Mouse (Mus musculus) lung, embryonic 14.5 days (tissue): ENCODE results near the gene Mtus2. TPM values are rescaled to one million over a fixed set of nuclear protein-coding genes. Genes with fewer than 3 reads are reported as not detected.

Experiments used
- ATAC-seq: fragments of 200-750 bp; cut with Nextera tagmentation; 2 replicates; pipeline ENCODE4 v1.8.0; 2017; ENCODE audit warnings: mild to moderate bottlenecking, moderate TSS enrichment, moderate library complexity; ENCODE audit not compliant: insufficient read depth
- DNase-seq: peaks from one replicate; pipeline ENCODE4 v3.0.0-alpha.2; 2015
- H3K27ac ChIP-seq: fragments of 300-500 bp; sonication (generic); 2 replicates; pipeline ENCODE4 v1.5.1; 2014; ENCODE audit warnings: low read depth, mild to moderate bottlenecking, moderate library complexity
- H3K27me3 ChIP-seq: fragments of 300-500 bp; sonication (generic); 2 replicates; pipeline ENCODE4 v1.6.1; 2014; ENCODE audit warnings: low read length, control low read depth; ENCODE audit not compliant: insufficient read depth
- H3K36me3 ChIP-seq: fragments of 300-500 bp; sonication (generic); 2 replicates; pipeline ENCODE4 v1.6.1; 2014; ENCODE audit warnings: control low read depth; ENCODE audit not compliant: insufficient read depth
- H3K4me1 ChIP-seq: fragments of 300-500 bp; sonication (generic); 2 replicates; pipeline ENCODE4 v1.6.1; 2014; ENCODE audit warnings: antibody characterized with exemption, control low read depth; ENCODE audit not compliant: insufficient read depth
- H3K4me2 ChIP-seq: fragments of 300-500 bp; sonication (generic); 2 replicates; pipeline ENCODE4 v1.6.1; 2014; ENCODE audit warnings: mild to moderate bottlenecking
- H3K4me3 ChIP-seq: fragments of 300-500 bp; sonication (generic); 2 replicates; pipeline ENCODE4 v1.5.1; 2014; ENCODE audit warnings: low read depth, low read length
- H3K9ac ChIP-seq: fragments of 300-500 bp; sonication (generic); 2 replicates; pipeline ENCODE4 v1.6.1; 2014
- H3K9me3 ChIP-seq: fragments of 300-500 bp; sonication (generic); 2 replicates; pipeline ENCODE4 v1.6.1; 2016; ENCODE audit warnings: low read depth, low read length, control low read depth
- CTCF ChIP-seq: IDR thresholded peaks from 2 replicates; pipeline ENCODE4 v1.5.1; 2016; ENCODE audit warnings: antibody characterized with exemption, low read depth
- WGBS: fragments of 180-500 bp; shearing (Covaris S2); extraction: QIAGEN DNeasy Blood & Tissue Kit; methylation state at CpG from one replicate; pipeline ENCODE4 v1.1.7; 2014; 5-methylcytosine and 5-hydroxymethylcytosine counted together
- polyA plus RNA-seq: library from polyadenylated mRNA; unstranded; fragments of >200 nt; fragmentation: Nextera tagmentation; extraction: Ambion mirVana; gene quantifications from 2 replicates; pipeline ENCODE4 v1.2.1, GENCODE M21; 2014

The Mtus2 gene
- polyA plus RNA-seq, 1 experiment from 2014 or later, result 5.7 TPM

- Histone ChIP-seq H3K4me2 (no peak overlapping the region), H3K9ac (no peak overlapping the region), H3K27ac (no peak overlapping the region), H3K9me3 (peaks cover 3% of the 10 kb centered on the region; the same call in 1 of the 2 replicates), H3K27me3 (no peaks in the 10 kb centered on the region), H3K4me3 (no peak overlapping the region), H3K36me3 (no peaks in the 10 kb centered on the region), H3K4me1 (no peaks in the 10 kb centered on the region)
- 57% methylated on average over 12 of the region's 12 CpGs for WGBS
- DNase-seq (no peak), ATAC-seq (no peak)
- TF ChIP-seq CTCF, result no peak
These were observed 189.2 kb downstream of the Mtus2 start for GRCm38 (mm10) chr5:148146200-148146823.

DNA sequence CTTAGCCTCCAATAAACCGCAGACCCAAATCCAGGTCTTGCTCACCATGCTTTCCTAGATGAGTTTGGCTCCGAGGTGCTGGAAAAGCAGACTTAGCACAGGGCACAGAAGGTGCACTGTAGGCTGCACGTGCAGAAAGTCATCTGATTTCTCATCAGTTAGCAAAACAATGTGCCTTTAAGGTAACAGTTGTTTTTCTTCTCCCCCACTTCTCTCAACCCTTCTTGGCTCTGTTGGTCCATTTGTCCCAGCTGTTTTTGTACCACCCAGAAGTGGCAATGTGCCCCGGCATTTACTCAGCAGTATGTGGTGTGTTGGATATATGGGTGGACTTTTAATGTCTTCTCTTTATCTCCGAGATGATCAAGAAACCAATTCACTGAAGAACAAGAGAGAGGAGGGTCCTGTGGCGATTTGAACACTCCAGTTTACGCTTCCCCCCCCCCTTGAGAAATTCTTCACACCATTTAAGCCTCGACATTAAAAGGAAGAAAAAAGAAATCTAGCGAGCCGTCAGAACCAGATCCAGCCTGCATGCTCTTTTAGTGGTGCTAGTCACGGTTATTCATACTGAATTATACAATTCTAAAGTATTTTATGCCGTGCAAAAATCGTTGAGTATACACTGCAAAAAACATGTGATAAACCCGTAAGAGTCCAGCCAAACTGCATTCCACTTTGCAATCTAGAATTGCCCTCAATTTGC, 194.9 kb downstream of the Mtus2 start:
- ATAC-seq (peak; percentile 62; the same call in 1 of the 2 replicates), DNase-seq (peak; percentile 58)
- TF ChIP-seq CTCF, result no peak
- H3K27ac ChIP-seq, result no peak overlapping the region
- H3K36me3 ChIP-seq, result no peaks in the 10 kb centered on the region
- peaks cover 3% of the 10 kb centered on the region; the same call in 1 of the 2 replicates for H3K9me3 ChIP-seq
- no peak overlapping the region for H3K4me3 ChIP-seq
- no peaks in the 10 kb centered on the region for H3K27me3 ChIP-seq
- WGBS, result 48% methylated on average over 14 of the region's 14 CpGs
- no peaks in the 10 kb centered on the region for H3K4me1 ChIP-seq
- H3K9ac ChIP-seq, result no peak overlapping the region
- H3K4me2 ChIP-seq, result peak overlapping the region; percentile 35; the same call in 1 of the 2 replicates

DNA sequence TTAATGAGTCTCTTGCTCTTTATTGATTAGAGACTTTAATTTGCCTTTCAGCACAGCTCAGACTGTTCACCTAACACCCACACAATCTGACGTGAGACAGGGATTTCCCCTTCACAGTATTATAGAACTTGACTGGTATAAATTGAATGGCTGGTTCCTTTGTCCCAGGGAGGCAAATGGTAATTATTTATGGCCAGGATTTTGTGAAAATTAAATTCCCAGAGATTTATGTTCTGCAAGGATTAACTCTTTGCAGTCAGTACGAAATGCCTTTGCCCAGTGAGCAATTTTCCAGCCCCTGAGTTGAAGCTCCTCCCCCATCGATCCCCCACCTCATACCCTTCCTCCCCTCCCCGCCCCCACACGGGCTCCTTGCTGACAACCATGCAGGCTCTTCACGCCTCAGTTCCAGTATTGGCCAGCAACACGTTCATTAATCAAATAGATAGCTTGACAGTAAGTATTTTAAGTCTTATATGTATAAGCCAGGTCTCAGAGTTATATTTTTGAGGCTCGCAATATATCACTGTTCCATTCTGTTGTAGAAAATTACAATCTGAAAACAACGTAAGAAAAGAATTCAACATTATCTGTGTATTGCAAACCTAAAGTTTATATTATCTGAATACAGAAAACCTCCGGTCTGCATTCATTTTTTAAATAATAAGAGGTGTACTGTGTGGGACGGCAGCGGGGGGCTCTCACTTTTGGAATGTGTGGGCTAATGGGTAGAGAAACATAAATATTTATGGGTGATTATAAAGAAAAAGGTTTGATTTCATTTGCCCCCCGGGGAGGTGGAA, 195.7 kb downstream of the Mtus2 start:
- Histone ChIP-seq H3K4me1 (no peaks in the 10 kb centered on the region), H3K4me2 (peak overlapping the region; percentile 35), H3K27ac (no peak overlapping the region), H3K9me3 (peaks cover 3% of the 10 kb centered on the region; the same call in 1 of the 2 replicates), H3K27me3 (no peaks in the 10 kb centered on the region), H3K36me3 (no peaks in the 10 kb centered on the region), H3K9ac (no peak overlapping the region), H3K4me3 (no peak overlapping the region)
- no peak for TF ChIP-seq CTCF
- peak; percentile 63; the same call in 1 of the 2 replicates for ATAC-seq
- 35% methylated on average over 13 of the region's 13 CpGs for WGBS
- DNase-seq, result peak; percentile 20

DNA sequence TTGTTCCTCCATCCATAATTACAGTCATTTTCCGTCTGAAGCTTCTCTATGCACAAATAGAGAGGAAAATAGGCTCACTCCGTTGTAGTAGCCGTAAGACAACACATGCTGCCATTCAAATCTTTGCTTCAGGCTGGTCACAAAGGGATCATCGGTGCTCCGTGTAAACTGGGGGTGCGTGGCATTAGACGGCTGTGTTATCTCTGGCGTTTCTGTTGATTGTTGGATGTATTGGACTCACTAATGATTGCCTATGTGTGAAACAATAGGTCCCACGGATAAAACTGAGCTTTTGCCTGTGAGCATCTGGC, 196.2 kb downstream of the Mtus2 start:
- no peak overlapping the region for H3K27ac ChIP-seq
- H3K27me3 ChIP-seq, result no peaks in the 10 kb centered on the region
- no peaks in the 10 kb centered on the region for H3K36me3 ChIP-seq
- no peak for ATAC-seq
- no peak for DNase-seq
- WGBS, result 46% methylated on average over 9 of the region's 9 CpGs
- no peak overlapping the region for H3K9ac ChIP-seq
- peaks cover 3% of the 10 kb centered on the region; the same call in 1 of the 2 replicates for H3K9me3 ChIP-seq
- peak overlapping the region; percentile 35; the same call in 1 of the 2 replicates for H3K4me2 ChIP-seq
- no peaks in the 10 kb centered on the region for H3K4me1 ChIP-seq
- TF ChIP-seq CTCF, result no peak
- no peak overlapping the region for H3K4me3 ChIP-seq

DNA sequence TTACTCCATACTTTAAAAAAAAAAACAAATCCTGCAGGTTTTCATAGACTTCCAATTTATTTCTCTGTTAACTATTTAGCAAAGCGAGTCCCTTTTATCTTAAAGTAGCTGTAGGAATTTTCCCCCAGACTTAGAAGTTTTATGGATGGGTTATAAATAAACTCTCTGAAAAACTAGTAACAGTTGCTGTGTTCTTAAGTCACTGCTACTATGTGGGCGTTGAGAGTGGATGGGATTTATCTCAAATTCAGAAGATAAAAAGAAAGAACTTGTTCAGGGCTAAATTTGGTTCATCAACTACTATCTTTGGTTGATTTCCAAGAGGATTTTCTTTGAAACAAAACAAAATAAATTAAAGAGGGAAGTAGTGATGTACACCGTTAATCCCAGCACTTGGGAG, 197.6 kb downstream of the Mtus2 start:
- DNase-seq, result no peak
- WGBS, result 83% methylated on average over 3 of the region's 3 CpGs
- Histone ChIP-seq H3K9me3 (no peaks in the 10 kb centered on the region), H3K36me3 (no peaks in the 10 kb centered on the region), H3K4me1 (no peaks in the 10 kb centered on the region), H3K4me3 (no peak overlapping the region), H3K27me3 (no peaks in the 10 kb centered on the region), H3K4me2 (no peak overlapping the region), H3K9ac (no peak overlapping the region), H3K27ac (no peak overlapping the region)
- ATAC-seq, result no peak
- TF ChIP-seq CTCF, result no peak

GRCm38 (mm10) chr5:148159328-148159727, 202.2 kb downstream of the Mtus2 start:
- TF ChIP-seq CTCF, result no peak
- Histone ChIP-seq H3K27ac (no peak overlapping the region), H3K9me3 (no peaks in the 10 kb centered on the region), H3K27me3 (no peaks in the 10 kb centered on the region), H3K4me2 (no peak overlapping the region), H3K36me3 (no peaks in the 10 kb centered on the region), H3K4me3 (no peak overlapping the region), H3K4me1 (no peaks in the 10 kb centered on the region), H3K9ac (no peak overlapping the region)
- 42% methylated on average over 8 of the region's 8 CpGs for WGBS
- DNase-seq (peak; percentile 79), ATAC-seq (peak; percentile 97)
